Mouse (Mus musculus) frontal cortex, adult 2 months (tissue): ENCODE results near the gene Fgfr2. TPM values are rescaled to one million over a fixed set of nuclear protein-coding genes. Genes with fewer than 3 reads are reported as not detected.
A peak's percentile ranks its signal among the peaks of the same experiment; 100 is the strongest.

ENCODE experiments used
- DNase-seq, 2 experiments: peaks; one replicate each; pipeline ENCODE4 v3.0.0; 2022; ENCODE audit warnings: low spot score in 1 of 2; ENCODE audit errors: extremely low spot score in 1 of 2
- polyA plus RNA-seq: library from polyadenylated mRNA; depleted of rRNA; stranded (reverse); fragments of >200 nt; gene quantifications from 2 replicates; pipeline ENCODE4 v1.2.3, GENCODE M21; 2012

Gene Fgfr2
- polyA plus RNA-seq, 1 experiment = 69.6 TPM

DNA sequence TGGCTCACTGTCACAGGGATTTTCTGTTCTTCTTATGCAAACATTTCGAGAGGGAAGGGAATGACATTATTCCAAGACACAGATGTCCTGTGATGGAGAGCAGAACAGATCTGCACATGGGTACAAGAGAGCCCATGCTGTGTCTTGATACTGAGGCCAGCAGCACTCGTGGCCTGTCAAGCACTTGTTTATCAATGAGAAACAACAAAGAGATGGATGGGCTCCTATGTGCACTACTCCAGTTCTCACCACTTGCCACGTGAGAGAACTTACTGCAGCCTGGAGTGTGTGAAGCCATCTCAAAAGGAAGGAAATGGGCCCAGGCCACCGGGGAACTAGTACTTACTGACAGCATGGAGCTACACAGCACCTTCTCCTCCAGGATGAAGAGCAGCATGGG is 336.6 kb downstream of the Fgfr2 start:
- no peak for DNase-seq

DNA sequence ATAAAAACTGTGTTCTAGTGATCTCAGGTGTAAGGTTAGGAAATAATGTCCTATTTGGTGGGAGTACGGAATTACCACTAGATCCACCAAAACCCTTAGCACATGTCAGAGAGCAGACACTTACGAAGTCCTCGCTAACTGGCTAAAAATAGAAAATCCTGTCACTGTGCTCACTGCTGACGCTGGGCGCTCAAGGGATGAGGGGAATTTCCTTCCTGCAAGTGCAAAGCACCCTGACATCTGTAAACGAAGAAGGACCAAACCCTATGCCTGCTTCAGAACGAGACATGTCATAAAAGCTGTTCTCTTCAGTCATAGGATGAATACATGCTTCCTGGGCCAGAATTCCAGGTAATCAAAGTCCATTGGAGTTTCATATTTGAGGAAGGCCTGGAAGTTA is 337.1 kb downstream of the Fgfr2 start:
- no peak for DNase-seq

DNA sequence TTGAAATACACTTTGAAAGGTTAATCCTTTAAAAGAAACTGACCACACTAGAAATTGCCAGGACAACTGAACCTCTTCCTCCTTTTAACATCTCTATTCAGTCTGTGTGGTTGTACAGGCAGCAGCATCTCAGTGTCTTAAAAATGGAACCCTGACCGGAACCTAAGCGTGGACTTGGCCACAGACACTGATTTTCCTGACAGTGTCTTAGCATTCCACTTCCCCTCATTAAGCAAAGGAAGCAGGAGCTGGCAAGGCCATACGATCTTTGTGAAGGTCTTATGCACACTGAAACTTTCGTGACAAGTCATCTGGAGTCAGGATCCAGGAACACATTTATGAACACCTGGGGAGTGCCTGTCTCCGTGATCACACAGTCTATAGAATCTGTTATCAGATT is 339.0 kb downstream of the Fgfr2 start:
- no peak for DNase-seq

DNA sequence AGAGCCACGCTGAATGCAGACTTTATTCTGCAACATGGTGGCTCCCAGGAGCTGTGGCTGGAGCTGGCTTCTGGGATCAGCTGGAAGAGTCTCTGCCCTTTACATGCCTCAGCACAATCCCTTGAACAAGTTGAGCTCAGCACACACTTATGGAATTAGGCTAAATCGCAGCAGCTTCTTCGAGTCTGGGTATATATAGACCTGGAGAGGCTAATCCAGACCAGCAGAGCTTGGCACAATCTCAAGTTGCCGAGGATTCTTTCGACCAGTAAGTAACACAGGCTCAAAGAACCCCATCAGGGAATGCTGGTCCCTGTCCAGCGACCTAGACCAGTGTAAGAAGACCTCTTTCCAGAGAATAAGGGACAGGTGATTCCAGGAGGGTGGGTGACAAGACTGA is 341.3 kb downstream of the Fgfr2 start:
- no peak for DNase-seq

DNA sequence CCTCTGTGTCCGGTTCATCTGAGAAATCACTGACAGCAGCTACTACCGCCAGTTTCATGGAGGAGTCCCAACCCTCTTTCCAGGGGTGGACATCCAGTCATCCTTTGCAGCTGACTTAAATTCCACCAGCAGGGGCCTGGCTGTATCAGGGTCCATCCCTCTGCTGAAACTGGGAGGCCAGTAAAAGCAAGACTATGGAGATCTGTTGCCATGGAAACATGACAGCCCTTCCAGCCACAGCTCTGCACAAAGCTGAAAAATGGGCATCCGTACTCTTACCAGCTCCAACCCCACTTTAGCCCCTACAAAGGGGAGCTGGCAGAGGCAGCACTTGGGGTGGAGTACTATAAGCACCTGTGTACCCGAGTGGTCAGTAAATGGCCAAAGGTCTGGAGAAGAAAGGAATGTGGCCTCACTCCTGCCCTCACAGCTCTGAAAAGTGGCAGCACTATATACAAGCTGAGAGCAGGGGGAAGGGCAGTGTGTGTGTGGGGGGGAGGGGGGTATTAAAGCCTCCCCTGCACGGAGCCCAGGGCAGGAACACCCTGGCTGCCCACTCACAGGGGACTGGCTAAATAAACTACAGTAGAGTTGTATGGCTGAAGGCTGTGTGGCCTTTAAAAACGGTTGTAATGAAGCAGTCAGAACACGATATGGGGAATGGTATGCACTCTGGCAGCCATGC is 341.9 kb downstream of the Fgfr2 start:
- no peak for DNase-seq

DNA sequence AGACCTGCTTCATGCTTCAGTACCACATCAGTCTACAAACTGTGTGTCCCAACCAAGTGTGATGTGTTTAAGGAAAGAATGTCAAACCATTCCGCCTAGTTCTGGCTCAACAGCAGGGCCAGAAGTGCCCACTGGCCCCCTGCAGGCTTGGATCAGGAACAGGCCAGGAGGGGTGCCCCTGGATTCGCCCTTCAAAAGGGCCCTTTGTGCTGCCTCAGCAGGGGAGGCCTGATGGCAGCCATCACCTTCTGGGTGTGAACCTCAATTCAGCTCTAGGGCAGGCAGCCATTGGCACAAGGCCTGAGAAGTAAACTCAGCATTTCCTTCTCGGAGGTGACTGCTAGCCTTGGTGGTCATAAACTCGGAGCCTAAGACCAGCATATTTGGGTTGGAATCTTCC is 342.5 kb downstream of the Fgfr2 start:
- DNase-seq = peak in 1 of 2 experiments; percentile 42

DNA sequence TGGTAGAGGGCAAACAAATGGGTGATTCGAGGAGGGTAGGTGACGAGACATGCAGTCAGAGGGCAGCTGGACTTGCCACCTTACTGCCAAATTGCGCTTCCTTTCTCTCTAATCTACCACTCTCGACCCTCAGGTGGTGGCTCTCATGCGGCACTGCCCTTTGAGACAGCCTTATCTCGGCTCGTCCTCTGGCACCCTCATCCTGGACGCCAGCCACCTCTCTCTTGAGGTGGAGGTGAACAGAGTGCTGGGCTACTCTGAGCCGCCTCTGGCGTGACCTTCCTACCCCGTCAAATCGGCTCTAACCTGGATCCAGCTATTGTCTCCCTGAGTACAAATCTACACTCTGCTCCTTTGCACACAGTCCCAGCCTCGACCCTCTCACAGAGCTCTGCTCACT is 344.5 kb downstream of the Fgfr2 start:
- DNase-seq = no peak

DNA sequence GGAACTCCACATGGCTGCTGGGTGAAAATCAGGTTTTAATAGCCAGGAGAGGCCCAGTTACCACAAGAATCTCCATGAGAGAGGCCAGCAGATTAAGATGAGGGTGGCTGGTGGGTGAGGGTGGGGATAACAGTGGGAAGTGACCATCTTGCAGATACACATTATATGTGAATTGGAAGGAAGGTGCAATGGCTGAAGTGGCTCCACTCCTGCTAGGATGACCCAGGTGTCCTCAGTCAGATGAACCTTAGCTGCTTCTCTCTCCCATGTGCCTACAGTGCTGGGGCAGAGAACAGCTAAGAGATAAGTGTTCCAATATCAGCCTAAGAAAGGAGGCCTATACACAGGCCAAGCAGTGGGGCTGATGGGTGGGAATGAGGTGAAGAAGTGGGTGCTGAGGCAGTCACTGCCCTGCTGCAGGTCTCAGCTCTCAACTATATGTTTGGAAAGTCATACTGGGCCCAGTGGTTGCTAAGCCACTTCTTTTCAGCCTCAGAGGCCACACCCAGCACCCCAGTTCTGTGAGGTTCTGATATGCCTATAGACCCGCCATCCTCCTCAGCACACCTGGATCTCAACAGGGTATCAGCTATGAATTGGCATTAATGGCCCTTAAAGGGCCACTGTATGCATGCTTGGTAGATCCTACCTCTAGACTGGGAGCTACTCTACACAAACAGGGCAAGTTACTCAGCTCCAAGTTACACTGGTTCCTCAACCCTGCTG is 345.3 kb downstream of the Fgfr2 start:
- DNase-seq = no peak

DNA sequence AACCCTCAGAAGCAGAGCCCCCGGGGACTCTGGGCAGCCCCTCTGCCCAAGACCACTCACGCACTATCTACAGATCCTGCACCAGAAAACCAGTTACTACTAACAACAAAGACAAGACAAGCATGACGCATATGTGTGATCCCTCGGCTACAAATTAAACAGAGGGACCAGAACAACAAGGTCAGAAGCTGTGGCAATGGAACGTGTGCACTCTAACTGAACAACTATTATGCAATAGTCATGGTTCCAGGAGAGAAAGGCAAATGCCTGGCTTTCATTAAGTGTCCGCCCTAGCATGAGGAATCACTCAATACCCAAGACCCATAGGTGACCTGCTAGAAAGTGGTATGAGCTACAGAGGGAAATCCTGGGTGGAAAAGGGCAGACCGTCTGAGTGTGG is 346.0 kb downstream of the Fgfr2 start:
- no peak for DNase-seq

DNA sequence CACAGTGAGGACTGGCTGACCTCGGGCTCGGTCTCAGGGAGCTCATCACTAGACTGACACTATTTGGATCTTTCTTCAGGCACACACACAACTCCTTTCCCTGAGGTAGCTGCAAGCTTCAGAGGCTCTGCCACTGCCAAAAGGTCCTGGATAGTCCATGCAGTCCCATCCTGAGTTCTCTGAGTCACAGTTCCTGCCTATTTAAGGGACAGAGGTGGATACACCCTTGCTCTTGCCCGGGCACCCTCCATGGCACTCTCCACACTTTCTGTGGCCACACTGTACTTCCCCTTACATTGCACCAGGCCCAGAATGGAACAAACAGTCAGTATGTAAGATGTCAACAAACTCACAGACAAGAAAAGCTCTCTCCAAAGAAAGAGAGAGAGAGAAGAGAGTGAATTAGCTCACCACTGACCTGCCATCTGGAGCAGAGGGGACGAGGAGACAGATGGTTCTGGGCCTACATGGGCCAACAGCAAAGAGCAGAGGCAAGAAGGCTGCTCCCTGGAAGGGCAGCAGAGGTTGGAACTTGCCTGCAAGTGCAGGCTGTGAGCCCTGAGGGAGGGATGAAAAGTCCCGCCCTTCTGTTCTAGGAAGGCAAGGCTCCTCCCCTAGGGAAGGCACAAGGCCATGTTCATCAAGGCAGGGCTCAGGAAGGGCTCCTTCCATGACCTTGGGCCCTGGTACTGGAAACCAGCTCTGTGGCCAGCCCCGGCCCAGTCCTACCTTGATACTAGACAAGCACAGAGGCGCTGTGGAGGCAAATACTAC is 346.6 kb downstream of the Fgfr2 start:
- no peak for DNase-seq

DNA sequence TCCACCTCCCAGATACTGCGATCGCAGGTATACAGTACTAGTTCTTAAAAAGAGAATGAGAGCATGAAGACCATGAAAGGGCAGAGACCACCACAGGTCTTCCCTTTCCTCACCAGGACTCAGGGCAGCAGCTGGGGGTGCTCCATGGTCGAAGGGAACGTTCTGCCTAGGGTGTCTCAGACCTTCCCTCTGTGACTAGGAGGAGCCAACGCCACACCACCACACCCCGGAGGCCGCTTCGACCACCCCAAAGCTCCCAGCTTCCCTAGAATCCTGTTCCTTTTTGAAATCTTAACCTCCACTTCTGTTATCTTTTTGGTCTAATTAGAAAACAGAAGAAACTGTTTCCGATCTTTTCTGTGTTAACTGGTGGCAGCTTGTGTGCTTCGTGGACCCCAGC is 347.2 kb downstream of the Fgfr2 start:
- DNase-seq = no peak

DNA sequence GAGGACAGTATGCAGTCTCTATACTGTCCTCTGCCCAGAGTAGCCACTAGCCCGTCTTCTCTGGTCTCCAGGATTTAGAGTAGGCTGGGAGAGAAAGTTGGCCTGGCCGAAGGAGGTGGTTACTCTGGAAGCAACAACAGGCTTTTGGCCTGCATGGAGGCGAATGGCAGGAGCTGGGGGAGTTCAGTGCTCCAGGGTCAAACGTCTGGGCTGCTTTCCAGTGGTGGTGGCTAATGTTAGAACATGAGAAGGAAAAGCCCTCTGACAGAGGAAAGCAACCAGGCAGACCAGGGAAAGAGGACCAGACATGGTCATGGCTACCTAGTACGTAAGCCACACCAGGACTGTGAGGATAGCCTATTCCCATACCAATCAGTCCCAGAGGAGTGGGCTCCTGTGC is 347.8 kb downstream of the Fgfr2 start:
- no peak for DNase-seq

DNA sequence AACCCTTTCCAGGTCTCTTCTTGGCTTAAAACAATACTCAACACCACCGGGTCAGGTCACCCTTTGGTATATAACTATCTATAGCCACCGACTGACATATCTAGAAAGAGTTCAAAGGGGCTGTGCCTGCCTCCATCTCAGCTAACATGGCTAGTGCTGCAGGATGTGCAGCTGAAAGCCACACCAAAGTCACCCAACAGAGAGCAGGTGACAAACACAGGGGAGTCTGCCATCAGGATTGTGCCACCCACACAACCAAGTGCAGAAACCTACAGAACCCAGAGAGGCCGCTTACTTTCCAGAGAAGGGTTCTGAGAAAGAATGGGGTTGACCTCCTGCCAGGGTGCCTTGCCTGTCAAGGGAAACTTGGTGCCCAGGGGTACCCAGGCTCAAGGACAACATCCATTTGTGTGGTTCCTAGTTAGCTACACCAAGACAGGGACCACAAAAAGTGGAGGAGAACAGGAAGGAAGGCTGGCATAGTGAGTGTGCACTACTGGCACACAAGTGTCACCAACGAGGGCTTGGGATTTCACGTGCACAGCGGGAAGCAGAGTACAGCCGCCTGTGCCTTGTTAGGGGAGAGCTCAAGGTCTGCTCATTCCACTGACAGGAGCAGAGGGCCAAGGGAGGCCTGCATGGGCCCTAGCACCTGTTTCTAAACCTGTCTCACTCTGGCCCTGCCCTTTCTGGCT is 350.0 kb downstream of the Fgfr2 start:
- DNase-seq = no peak

DNA sequence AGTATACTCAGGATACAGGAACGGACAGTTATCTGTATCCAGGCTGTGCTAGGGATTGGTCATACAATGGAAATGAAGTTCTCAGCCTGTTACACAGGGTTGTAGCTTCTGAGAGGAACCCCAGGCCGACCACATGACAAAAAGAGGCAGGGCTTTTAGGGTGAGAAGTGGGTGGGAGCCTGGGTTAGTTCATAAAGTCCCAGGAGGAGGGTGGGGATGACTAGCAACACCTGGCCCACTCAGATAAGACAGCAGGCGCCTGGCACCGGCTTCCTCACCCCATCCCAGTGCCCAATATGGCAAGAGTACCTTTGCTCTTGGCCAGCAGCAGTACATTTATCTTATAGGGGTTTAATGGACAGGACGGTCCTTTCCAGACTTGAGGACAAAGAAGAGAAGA is 350.7 kb downstream of the Fgfr2 start:
- no peak for DNase-seq

DNA sequence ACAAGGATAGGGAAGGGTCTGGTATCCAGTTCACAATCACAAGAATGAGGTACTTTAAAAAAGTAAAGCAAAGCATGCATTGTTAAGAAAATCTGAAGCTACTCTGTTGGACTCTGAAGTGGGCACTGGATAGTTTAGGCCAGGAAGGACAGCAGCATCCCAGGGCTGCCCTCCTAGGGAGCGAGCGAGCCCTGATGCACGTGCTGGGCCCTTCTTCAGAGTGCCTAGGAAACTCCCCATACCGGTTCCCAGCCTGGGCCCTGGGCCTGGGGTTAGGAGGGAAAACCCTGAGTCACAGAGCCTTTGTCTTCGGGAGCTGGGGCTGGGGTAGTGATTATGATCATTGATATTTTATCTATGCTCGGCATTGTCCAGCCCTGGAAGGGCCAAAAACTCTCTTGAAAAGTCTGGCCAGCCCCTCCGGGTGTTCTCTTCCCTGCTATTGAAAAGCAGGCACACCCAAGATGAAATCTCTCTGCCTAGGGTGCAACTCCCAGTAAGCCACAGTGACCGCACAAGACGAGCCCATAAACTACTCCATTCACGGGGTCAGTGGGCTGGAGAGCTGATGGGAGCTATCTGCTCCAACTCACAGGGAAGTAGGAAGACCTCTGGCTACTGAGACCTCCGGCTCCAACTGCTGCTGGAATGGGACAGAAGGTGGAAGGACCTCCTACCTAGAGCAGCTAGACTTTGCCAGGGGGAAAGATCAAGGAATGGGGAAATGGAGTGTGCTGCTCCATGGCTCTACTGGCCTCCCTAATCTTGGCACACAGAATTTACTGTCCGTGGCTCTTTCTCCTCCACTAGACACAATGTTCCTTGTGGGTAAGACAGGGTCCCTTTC is 354.4 kb downstream of the Fgfr2 start:
- DNase-seq = no peak

DNA sequence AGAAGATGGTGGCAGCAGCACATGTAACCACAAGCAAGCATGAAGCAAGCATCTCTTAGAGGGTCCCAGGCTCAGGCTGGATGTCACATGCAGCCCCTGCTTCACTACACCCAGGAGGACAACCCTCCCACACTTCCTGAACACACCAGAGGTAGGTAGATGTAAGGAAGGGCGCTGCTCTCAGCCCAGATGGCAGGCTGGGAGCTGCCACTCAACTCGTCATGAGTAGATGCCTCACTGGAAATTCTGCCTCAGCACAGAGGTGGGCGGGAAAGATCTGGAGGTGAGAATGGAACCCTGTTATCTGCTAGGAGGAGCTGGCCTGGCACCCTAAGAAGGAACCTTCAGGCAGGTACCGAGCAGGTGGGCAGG is 355.2 kb downstream of the Fgfr2 start:
- peak in 1 of 2 experiments; percentile 57 for DNase-seq

DNA sequence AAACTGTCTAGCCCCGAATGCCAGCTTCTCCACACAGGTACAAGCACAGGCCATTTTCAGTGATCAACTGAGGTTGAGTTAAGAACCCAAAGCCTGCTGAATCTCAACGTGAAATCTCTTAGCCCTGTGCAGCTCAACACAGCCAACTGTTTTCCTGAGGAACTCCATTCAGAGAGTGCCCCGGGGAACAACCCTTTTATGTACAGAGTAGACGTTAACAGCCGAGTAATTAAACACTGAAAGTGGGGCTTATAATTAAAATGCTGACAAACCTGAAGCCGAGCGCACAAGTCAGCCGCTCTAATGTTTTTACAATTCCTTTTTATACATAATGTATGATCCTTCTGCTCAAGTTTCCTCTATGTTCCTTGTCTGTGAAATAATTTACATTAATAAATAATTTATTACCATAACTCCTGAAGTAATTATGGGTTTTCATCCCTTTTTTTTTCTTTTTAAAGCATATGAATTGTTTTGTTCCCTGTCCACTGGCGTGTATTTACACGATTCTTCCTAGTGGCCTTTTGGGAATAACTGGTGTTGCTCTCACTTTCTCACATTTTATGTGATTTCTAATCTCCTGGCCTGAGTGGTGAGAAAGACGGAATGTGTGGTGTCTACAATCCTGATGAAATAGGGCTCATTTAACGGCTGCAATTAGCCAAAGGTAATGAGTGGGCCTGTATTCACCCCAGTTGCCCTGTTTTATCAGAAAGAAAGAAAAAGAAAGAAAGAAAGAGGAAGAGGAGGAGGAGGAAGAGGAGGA is 355.7 kb downstream of the Fgfr2 start:
- DNase-seq = no peak

DNA sequence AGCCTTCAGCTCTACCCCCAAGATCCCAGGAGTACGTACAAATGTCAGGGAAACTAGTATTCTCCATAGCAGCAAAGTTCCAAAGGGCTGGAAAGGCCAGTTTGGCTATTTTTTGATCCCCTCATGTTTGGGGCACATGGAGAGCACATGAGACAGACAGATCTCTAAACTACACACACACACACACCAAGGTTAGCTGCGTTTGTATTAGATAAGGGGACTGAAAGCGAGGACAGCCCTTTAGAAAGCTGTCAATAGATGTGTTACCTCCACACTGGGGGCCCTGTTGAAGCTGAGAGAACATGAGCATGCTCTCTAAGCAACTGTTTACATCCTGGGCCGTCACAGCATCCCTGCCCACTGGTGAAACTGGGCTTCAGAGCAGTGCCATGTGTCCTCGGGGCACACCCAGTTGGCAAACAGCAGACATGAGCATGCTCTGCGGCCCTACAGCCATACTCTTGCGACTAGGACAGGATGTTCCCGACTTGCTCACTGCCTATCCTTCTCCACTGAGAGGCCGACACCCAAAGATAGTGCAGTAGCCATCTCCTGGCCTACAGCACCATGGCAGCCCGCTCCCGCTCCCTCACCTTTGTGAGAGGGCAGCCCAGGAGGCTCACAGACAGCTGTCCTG is 356.8 kb downstream of the Fgfr2 start:
- no peak for DNase-seq

DNA sequence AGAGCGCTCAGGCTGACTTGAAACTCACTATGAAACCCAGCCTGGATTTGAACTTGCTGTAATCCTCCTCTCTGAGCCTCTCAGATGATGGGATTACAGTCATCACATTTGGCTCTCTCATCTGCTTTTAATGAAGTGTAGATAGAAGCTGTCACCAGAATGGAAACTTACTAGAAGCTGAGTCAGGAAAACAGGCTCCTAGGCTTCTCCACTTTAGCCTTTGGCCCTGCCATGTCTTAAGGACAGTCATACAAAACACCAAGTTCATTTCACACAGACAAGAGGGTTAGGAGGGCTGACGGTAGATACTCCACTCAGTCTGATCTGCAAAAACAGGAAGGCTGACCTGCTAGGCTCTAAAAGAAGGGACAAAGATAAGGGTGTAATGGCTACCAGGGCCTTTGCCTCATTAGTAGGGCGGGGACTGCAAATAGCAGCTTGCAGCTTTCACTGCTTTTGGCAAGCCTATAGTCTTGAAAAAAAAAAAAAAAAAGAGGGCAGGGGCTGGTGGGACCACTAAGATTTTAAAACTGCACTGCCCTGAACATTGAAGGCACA is 357.4 kb downstream of the Fgfr2 start:
- no peak for DNase-seq
